Mouse (Mus musculus): ENCODE results near the gene Slc38a8.

DNA sequence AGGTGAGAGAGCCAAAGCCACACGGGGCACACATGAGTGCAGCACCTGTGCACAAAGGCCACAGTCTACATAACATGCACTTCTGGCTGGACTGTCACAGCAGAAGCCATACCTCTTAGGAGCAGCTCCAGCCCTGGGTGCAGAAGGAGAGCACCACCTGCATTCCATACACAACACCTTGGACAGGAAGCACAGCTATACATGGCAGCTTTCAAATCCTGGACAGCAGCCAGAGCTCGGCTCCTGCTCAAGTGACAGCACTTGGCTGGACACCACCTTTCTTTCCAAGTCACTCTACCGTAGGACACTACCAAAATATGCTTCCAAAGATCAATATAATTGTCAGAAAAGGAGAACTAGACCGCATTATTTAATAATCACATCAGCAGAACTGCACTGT lies 11.9 kb upstream of the Slc38a8 start:
- TF ChIP-seq CTCF (IDR thresholded peaks at IDR 0.05; ENCODE audit: low read depth) (no peak), EP300 (optimal IDR thresholded peaks at IDR 0.05) (no peak)

Data from stomach, postnatal 0 days (tissue).